Mouse (Mus musculus) liver, adult 2 months (tissue): ENCODE data around the gene Fam204a. TPM values are rescaled to one million over a fixed set of nuclear protein-coding genes. Genes with fewer than 3 reads are reported as not detected.

Experiments
- DNase-seq: peaks from one replicate; pipeline ENCODE4 v3.0.0-alpha.2; 2011; ENCODE audit warnings: low read depth, low spot score; ENCODE audit errors: extremely low read depth
- H3K27ac ChIP-seq: fragments of 200-500 bp; replicated peaks from 2 replicates; pipeline ENCODE4 v1.5.1; 2012; ENCODE audit warnings: low read depth, mild to moderate bottlenecking, control low read depth, inconsistent platforms, low read length; ENCODE audit not compliant: insufficient read depth
- H3K27me3 ChIP-seq: fragments of 200-500 bp; 2 replicates; pipeline ENCODE4 v1.6.1; 2012; ENCODE audit warnings: mild to moderate bottlenecking, moderate library complexity, low read length, inconsistent platforms; ENCODE audit not compliant: control insufficient read depth, insufficient read depth
- H3K36me3 ChIP-seq: fragments of 200-500 bp; 2 replicates; pipeline ENCODE4 v1.6.1; 2012; ENCODE audit warnings: low read length, inconsistent platforms; ENCODE audit not compliant: control insufficient read depth, insufficient read depth
- H3K4me1 ChIP-seq: fragments of 200-500 bp; 2 replicates; pipeline ENCODE4 v1.6.1; 2011; ENCODE audit warnings: low read length; ENCODE audit not compliant: control insufficient read depth, insufficient read depth
- H3K4me3 ChIP-seq: fragments of 200-500 bp; 2 replicates; pipeline ENCODE4 v1.5.1; 2011; ENCODE audit warnings: low read depth, mild to moderate bottlenecking, control low read depth, low read length, moderate library complexity; ENCODE audit not compliant: insufficient read depth
- H3K79me2 ChIP-seq: fragments of 200-500 bp; 2 replicates; pipeline ENCODE4 v1.6.1; 2012; ENCODE audit warnings: inconsistent platforms, mild to moderate bottlenecking, low read length, moderate library complexity; ENCODE audit not compliant: control insufficient read depth, insufficient read depth
- H3K9ac ChIP-seq: fragments of 200-500 bp; 2 replicates; pipeline ENCODE4 v1.6.1; 2012; ENCODE audit warnings: low read depth, mild to moderate bottlenecking, control low read depth, inconsistent platforms, low read length
- CTCF ChIP-seq: fragments of 200-500 bp; IDR thresholded peaks from 2 replicates; pipeline ENCODE4 v1.5.1; 2011; ENCODE audit warnings: low read depth, low read length, control low read depth
- POLR2A ChIP-seq: fragments of 200-500 bp; IDR thresholded peaks from 2 replicates; pipeline ENCODE4 v1.6.1; 2011; ENCODE audit warnings: low read length, control low read depth; ENCODE audit not compliant: insufficient read depth; ENCODE audit errors: extremely low read depth
- whole genome bisulfite sequencing: fragments of 180-500 bp; shearing (Covaris S2); methylation state at CpG from one replicate; pipeline ENCODE4 v1.1.7; 2018; 5-methylcytosine and 5-hydroxymethylcytosine counted together
- polyA plus RNA-seq: library from polyadenylated mRNA; depleted of rRNA; stranded (reverse); fragments of >200 nt; gene quantifications from 2 replicates; pipeline ENCODE4 v1.2.3, GENCODE M21; 2012
- total RNA-seq: library from RNA; depleted of rRNA; stranded (reverse); fragments of >200 nt; gene quantifications from 2 replicates; pipeline ENCODE4 v1.2.3, GENCODE M21; 2014

The Fam204a gene
- total and polyA plus RNA-seq, 2 experiments: 1.8 to 13.4 TPM

GRCm38 (mm10) chr19:60182901-60183300 lies 43.6 kb downstream of the Fam204a start:
- H3K27me3 ChIP-seq: no peaks in the 10 kb centered on the region
- DNase-seq: peak; percentile 7
- H3K79me2 ChIP-seq: no peaks in the 10 kb centered on the region
- no peak overlapping the region for H3K9ac ChIP-seq
- H3K27ac ChIP-seq: no peak overlapping the region
- no peak for TF ChIP-seq CTCF
- no peak for TF ChIP-seq POLR2A
- 95% methylated on average over 1 of the region's 1 CpGs for WGBS
- no peaks in the 10 kb centered on the region for H3K4me1 ChIP-seq
- no peak overlapping the region for H3K4me3 ChIP-seq
- no peaks in the 10 kb centered on the region; the same call in 1 of the 2 replicates for H3K36me3 ChIP-seq

GRCm38 (mm10) chr19:60182171-60182570 lies 44.3 kb downstream of the Fam204a start:
- no peaks in the 10 kb centered on the region for H3K4me1 ChIP-seq
- no peak overlapping the region for H3K9ac ChIP-seq
- H3K27ac ChIP-seq: no peak overlapping the region
- no peaks in the 10 kb centered on the region for H3K79me2 ChIP-seq
- DNase-seq: no peak
- no peaks in the 10 kb centered on the region; the same call in 1 of the 2 replicates for H3K36me3 ChIP-seq
- no peaks in the 10 kb centered on the region for H3K27me3 ChIP-seq
- no peak overlapping the region for H3K4me3 ChIP-seq
- 94% methylated on average over 1 of the region's 1 CpGs for WGBS
- TF ChIP-seq POLR2A (no peak), CTCF (no peak)

- Histone ChIP-seq H3K36me3 (no peaks in the 10 kb centered on the region; the same call in 1 of the 2 replicates), H3K79me2 (no peaks in the 10 kb centered on the region), H3K4me1 (no peaks in the 10 kb centered on the region), H3K9ac (no peak overlapping the region), H3K27ac (no peak overlapping the region), H3K4me3 (no peak overlapping the region), H3K27me3 (no peaks in the 10 kb centered on the region)
- 85% methylated on average over 8 of the region's 8 CpGs for WGBS
- TF ChIP-seq CTCF (no peak), POLR2A (no peak)
- DNase-seq: no peak
These were observed 47.5 kb downstream of the Fam204a start for GRCm38 (mm10) chr19:60178771-60179563.

- H3K4me3 ChIP-seq: no peak overlapping the region
- H3K4me1 ChIP-seq: no peaks in the 10 kb centered on the region
- no peak for TF ChIP-seq CTCF
- no peak for TF ChIP-seq POLR2A
- no peaks in the 10 kb centered on the region for H3K79me2 ChIP-seq
- no peaks in the 10 kb centered on the region for H3K36me3 ChIP-seq
- 46% methylated on average over 2 of the region's 2 CpGs for WGBS
- no peak overlapping the region for H3K9ac ChIP-seq
- H3K27me3 ChIP-seq: no peaks in the 10 kb centered on the region
- no peak for DNase-seq
- no peak overlapping the region for H3K27ac ChIP-seq
These were observed 61.1 kb downstream of the Fam204a start for GRCm38 (mm10) chr19:60165417-60165816.

- Histone ChIP-seq H3K9ac (no peak overlapping the region), H3K4me3 (no peak overlapping the region), H3K27ac (no peak overlapping the region), H3K4me1 (no peaks in the 10 kb centered on the region), H3K36me3 (no peaks in the 10 kb centered on the region), H3K27me3 (0 out of 2 replicates have a peak, but pooled peaks cover 3% of the 10 kb centered on the region), H3K79me2 (no peaks in the 10 kb centered on the region)
- TF ChIP-seq POLR2A (no peak), CTCF (peak; percentile 52; the same call in 1 of the 2 replicates)
- DNase-seq: peak; percentile 51
- 16% methylated on average over 20 of the region's 20 CpGs for WGBS
These were observed 65.8 kb downstream of the Fam204a start for GRCm38 (mm10) chr19:60160611-60161274.
